Mouse (Mus musculus) ES-E14 (cell line): ENCODE data around the gene Sfxn5.

Experiments used
- CHD2 ChIP-seq: IDR thresholded peaks from 2 replicates; pipeline ENCODE4 v1.6.1; 2014; ENCODE audit warnings: mild to moderate bottlenecking, low read depth, low read length, inconsistent platforms
- HCFC1 ChIP-seq: IDR thresholded peaks from 2 replicates; pipeline ENCODE4 v1.6.1; 2012; ENCODE audit warnings: low read length, inconsistent platforms, borderline replicate concordance; ENCODE audit not compliant: insufficient read depth
- MAFK ChIP-seq: IDR thresholded peaks from 2 replicates; pipeline ENCODE4 v1.6.1; 2014; ENCODE audit warnings: mild to moderate bottlenecking, low read depth, low read length, inconsistent platforms; ENCODE audit not compliant: insufficient read depth
- ZC3H11A ChIP-seq: IDR thresholded peaks from 2 replicates; pipeline ENCODE4 v1.6.1; 2012; ENCODE audit warnings: low read depth, mild to moderate bottlenecking, inconsistent platforms, low read length, borderline replicate concordance

GRCm38 (mm10) chr6:85224442-85224891 is 108.8 kb downstream of the Sfxn5 start:
- TF ChIP-seq CHD2 (no peak), HCFC1 (no peak), ZC3H11A (no peak), MAFK (no peak)
